Mouse (Mus musculus): Measurements from ENCODE around the gene Lmx1b. TPM values are rescaled to one million over a fixed set of nuclear protein-coding genes. Genes with fewer than 3 reads are reported as not detected.

Lmx1b gene
- polyA plus RNA-seq, 1 experiment from 2014 or later = not detected

DNA sequence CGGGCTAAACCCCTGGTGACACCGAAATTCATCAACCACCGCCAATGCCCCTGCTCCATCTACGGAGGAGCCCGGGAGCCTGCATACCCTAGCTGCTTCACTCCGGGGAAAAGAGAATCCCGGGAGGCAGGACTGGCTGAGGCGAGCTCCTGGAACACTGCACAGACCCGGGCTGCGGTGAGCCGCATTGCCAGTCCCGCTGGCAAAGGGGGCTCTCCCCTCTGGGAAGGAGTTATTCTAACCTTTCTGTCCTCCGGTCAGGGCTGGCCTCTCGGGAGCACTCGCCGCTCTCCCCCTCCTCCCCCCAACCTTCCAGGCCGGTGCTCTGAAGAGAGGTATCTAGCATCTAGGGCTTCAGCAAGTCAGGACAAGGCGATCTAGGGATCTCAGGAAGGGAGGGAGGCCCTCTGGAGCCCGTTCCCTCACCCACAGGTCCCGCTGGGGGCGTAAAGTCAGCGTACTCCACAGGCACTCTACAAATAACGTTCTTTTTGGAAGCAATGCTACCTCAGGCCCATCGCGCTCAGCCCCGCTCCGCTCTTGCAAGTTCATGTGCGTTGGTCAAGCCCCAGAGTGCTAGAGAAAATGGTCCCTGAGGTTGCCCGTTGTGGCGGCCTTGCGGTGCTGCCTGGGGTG is 8.5 kb downstream of the Lmx1b start:
- WGBS (ENCODE audit: insufficient replicate concordance) = 1% methylated on average over 31 of the region's 31 CpGs
- H3K36me3 ChIP-seq (replicated peaks; ENCODE audit: insufficient read depth, low read length) = no peaks in the 10 kb centered on the region
- no peaks in the 10 kb centered on the region for H3K9me3 ChIP-seq (ENCODE audit: low read length)
- H3K27ac ChIP-seq (ENCODE audit: low read depth) = no peak overlapping the region
- H3K4me2 ChIP-seq (ENCODE audit: low read depth, low read length) = no peak overlapping the region
- no peaks in the 10 kb centered on the region for H3K4me1 ChIP-seq (ENCODE audit: insufficient read depth)
- H3K9ac ChIP-seq (replicated peaks) = no peak overlapping the region
- DNase-seq (no peak), ATAC-seq (no peak)
- peaks cover 99% of the 10 kb centered on the region for H3K27me3 ChIP-seq (ENCODE audit: insufficient read depth, low read length)
- no peak for TF ChIP-seq CTCF (IDR thresholded peaks at IDR 0.05; ENCODE audit: low read depth)
- TF ChIP-seq EP300 (IDR thresholded peaks at IDR 0.05; ENCODE audit: low read depth) = no peak
- H3K4me3 ChIP-seq (ENCODE audit: low read depth, low read length) = no peak overlapping the region

DNA sequence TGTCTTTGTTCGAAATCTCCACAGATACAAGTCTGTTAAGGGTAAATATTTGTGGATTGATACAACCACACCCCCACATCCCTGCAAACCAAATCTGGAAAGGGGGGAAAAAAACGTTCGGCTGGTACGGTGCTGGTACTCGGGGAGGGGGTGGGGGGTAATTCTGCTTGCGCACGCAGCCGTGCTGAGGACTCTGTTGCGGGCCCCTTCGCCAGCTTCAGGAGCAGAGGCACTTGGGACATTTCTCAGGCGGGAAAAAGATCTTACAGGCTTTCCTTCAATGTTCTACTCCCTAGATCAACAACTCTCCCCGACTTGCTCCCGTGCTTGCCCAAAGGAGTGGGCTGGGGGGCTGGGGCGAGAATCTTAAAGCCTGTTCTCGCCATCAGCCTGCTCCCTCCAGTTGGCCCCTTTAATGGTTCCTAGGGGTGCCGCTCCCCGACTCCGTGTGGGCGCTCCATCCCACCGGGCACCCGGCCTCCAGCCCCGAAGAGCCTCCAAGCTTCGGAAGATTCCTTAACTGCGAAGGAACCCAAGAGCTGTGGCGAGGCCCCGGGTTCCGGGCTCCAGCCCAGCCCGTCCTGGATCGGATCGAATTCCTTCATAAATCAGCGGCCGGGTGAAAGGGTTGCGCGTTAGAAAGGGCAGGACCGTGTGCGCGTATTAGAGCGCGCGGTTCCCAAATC is 9.1 kb downstream of the Lmx1b start:
- peaks cover 99% of the 10 kb centered on the region for H3K27me3 ChIP-seq (ENCODE audit: insufficient read depth, low read length)
- TF ChIP-seq CTCF (IDR thresholded peaks at IDR 0.05; ENCODE audit: low read depth) = no peak
- H3K4me1 ChIP-seq (ENCODE audit: insufficient read depth) = no peaks in the 10 kb centered on the region
- no peak overlapping the region for H3K4me3 ChIP-seq (ENCODE audit: low read depth, low read length)
- H3K36me3 ChIP-seq (replicated peaks; ENCODE audit: insufficient read depth, low read length) = no peaks in the 10 kb centered on the region
- WGBS (ENCODE audit: insufficient replicate concordance) = 2% methylated on average over 40 of the region's 40 CpGs
- H3K9ac ChIP-seq (replicated peaks) = no peak overlapping the region
- DNase-seq (no peak), ATAC-seq (no peak)
- H3K4me2 ChIP-seq (ENCODE audit: low read depth, low read length) = no peak overlapping the region
- H3K9me3 ChIP-seq (ENCODE audit: low read length) = no peaks in the 10 kb centered on the region
- no peak overlapping the region for H3K27ac ChIP-seq (ENCODE audit: low read depth)

DNA sequence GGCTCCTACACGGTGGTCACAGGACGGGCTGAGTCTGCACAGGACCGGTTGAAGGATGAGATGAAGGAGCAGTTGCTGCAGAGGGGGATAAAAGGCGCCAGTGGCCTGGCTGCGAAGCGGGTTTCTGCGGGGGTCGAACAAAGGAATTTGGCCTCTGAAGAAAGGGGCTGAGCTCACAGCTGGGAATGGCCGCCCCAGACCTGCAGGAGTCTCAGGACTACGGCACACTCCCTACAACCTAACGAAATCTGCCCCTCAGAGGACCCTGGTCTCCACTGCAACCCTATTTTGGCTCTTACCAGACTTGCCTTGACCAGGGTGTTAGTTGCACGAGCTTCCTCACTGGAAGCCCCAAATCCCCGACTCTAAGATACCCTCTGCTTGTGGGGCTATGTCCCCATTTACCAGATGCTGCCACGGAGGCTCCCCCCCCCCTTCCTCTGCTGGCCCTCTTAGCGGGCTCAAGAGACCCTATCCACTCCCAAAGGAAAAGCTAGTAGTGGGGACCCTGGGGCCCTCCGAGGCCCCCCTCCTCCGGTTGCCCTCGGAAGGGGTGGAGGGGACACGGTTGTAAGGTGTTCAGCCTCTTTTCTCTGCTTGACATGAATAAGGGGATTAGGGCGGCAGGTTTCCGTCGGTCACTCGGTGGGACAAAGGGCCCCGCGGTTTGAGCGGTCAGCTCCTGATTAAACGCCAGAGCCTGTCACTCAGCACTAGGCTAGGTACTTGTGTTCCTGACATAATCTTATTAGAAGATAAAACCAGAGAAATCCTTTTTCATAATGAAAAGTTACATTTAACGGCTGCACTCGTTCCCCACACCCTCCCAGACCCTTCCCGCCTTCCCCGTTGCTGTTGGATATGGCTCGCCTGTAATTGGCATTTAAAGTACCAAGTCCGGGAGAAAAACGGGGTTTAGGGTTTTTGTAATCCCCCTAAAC is 10.0 kb downstream of the Lmx1b start:
- H3K4me2 ChIP-seq (ENCODE audit: low read depth, low read length) = no peak overlapping the region
- no peak for TF ChIP-seq EP300 (IDR thresholded peaks at IDR 0.05; ENCODE audit: low read depth)
- no peak for TF ChIP-seq CTCF (IDR thresholded peaks at IDR 0.05; ENCODE audit: low read depth)
- H3K4me3 ChIP-seq (ENCODE audit: low read depth, low read length) = no peak overlapping the region
- no peak for DNase-seq
- no peaks in the 10 kb centered on the region for H3K9me3 ChIP-seq (ENCODE audit: low read length)
- no peak for ATAC-seq
- H3K36me3 ChIP-seq (replicated peaks; ENCODE audit: insufficient read depth, low read length) = no peaks in the 10 kb centered on the region
- H3K27ac ChIP-seq (ENCODE audit: low read depth) = no peak overlapping the region
- WGBS (ENCODE audit: insufficient replicate concordance) = 4% methylated on average over 34 of the region's 34 CpGs
- no peaks in the 10 kb centered on the region for H3K4me1 ChIP-seq (ENCODE audit: insufficient read depth)
- H3K9ac ChIP-seq (replicated peaks) = no peak overlapping the region
- peaks cover 97% of the 10 kb centered on the region for H3K27me3 ChIP-seq (ENCODE audit: insufficient read depth, low read length)

DNA sequence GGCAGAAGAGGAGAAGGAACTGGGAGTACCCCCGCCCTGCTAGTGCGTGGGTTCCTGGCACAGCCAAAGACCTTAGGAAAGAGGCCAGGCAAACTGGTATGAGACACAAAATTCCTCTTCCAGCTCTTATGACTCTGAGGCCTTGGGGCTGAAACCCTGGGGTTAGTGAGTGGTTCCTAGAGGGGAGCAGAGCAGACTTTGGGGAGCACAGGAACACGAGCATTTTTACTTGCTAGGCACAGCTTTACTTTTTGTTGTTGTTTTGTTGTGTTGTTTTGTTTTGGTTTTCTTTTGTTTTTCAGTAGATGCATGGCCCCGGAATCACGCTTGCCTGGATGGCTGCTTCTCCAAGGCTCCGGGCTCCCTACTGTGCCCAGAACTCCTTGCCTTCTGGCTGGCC is 10.7 kb downstream of the Lmx1b start:
- Histone ChIP-seq H3K9ac (replicated peaks) (no peak overlapping the region), H3K4me3 (ENCODE audit: low read depth, low read length) (no peak overlapping the region), H3K27ac (ENCODE audit: low read depth) (no peak overlapping the region), H3K4me1 (ENCODE audit: insufficient read depth) (no peaks in the 10 kb centered on the region), H3K9me3 (ENCODE audit: low read length) (no peaks in the 10 kb centered on the region), H3K27me3 (ENCODE audit: insufficient read depth, low read length) (peaks cover 92% of the 10 kb centered on the region), H3K4me2 (ENCODE audit: low read depth, low read length) (no peak overlapping the region), H3K36me3 (replicated peaks; ENCODE audit: insufficient read depth, low read length) (no peaks in the 10 kb centered on the region)
- ATAC-seq (no peak), DNase-seq (no peak)
- 15% methylated on average over 6 of the region's 6 CpGs for WGBS (ENCODE audit: insufficient replicate concordance)
- TF ChIP-seq CTCF (IDR thresholded peaks at IDR 0.05; ENCODE audit: low read depth) = no peak
- TF ChIP-seq EP300 (IDR thresholded peaks at IDR 0.05; ENCODE audit: low read depth) = no peak

GRCm38 (mm10) chr2:33628791-33629190 is 11.5 kb downstream of the Lmx1b start:
- no peak overlapping the region for H3K27ac ChIP-seq (ENCODE audit: low read depth)
- peaks cover 83% of the 10 kb centered on the region for H3K27me3 ChIP-seq (ENCODE audit: insufficient read depth, low read length)
- H3K9me3 ChIP-seq (ENCODE audit: low read length) = no peaks in the 10 kb centered on the region
- no peak overlapping the region for H3K4me3 ChIP-seq (ENCODE audit: low read depth, low read length)
- ATAC-seq (no peak), DNase-seq (no peak)
- 4% methylated on average over 16 of the region's 16 CpGs for WGBS (ENCODE audit: insufficient replicate concordance)
- H3K4me2 ChIP-seq (ENCODE audit: low read depth, low read length) = no peak overlapping the region
- H3K9ac ChIP-seq (replicated peaks) = no peak overlapping the region
- H3K4me1 ChIP-seq (ENCODE audit: insufficient read depth) = no peaks in the 10 kb centered on the region
- H3K36me3 ChIP-seq (replicated peaks; ENCODE audit: insufficient read depth, low read length) = no peaks in the 10 kb centered on the region
- TF ChIP-seq EP300 (IDR thresholded peaks at IDR 0.05; ENCODE audit: low read depth) (no peak), CTCF (IDR thresholded peaks at IDR 0.05; ENCODE audit: low read depth) (no peak)

- Histone ChIP-seq H3K4me1 (ENCODE audit: insufficient read depth) (no peaks in the 10 kb centered on the region), H3K27me3 (ENCODE audit: insufficient read depth, low read length) (peaks cover 66% of the 10 kb centered on the region), H3K9me3 (ENCODE audit: low read length) (no peaks in the 10 kb centered on the region), H3K4me2 (ENCODE audit: low read depth, low read length) (no peak overlapping the region), H3K27ac (ENCODE audit: low read depth) (no peak overlapping the region), H3K36me3 (replicated peaks; ENCODE audit: insufficient read depth, low read length) (no peaks in the 10 kb centered on the region), H3K4me3 (ENCODE audit: low read depth, low read length) (no peak overlapping the region), H3K9ac (replicated peaks) (no peak overlapping the region)
- ATAC-seq = no peak
- 21% methylated on average over 10 of the region's 10 CpGs for WGBS (ENCODE audit: insufficient replicate concordance)
- no peak for DNase-seq
- TF ChIP-seq EP300 (IDR thresholded peaks at IDR 0.05; ENCODE audit: low read depth) (no peak), CTCF (IDR thresholded peaks at IDR 0.05; ENCODE audit: low read depth) (no peak)
Observed at GRCm38 (mm10) chr2:33627058-33627375, 13.3 kb downstream of the Lmx1b start.
